Mouse (Mus musculus) adrenal gland, postnatal 14 days (tissue): ENCODE results near the gene Mvb12b. TPM values are rescaled to one million over a fixed set of nuclear protein-coding genes. Genes with fewer than 3 reads are reported as not detected.

Experiments used
- DNase-seq: peaks from one replicate; pipeline ENCODE4 v3.0.0; 2021; ENCODE audit warnings: mixed read lengths
- total RNA-seq: library from RNA; stranded (reverse); gene quantifications from 2 replicates; pipeline ENCODE4 v1.2.3, GENCODE M21; 2021

Mvb12b gene
- total RNA-seq, 1 experiment from 2014 or later: 19.0 TPM

DNA sequence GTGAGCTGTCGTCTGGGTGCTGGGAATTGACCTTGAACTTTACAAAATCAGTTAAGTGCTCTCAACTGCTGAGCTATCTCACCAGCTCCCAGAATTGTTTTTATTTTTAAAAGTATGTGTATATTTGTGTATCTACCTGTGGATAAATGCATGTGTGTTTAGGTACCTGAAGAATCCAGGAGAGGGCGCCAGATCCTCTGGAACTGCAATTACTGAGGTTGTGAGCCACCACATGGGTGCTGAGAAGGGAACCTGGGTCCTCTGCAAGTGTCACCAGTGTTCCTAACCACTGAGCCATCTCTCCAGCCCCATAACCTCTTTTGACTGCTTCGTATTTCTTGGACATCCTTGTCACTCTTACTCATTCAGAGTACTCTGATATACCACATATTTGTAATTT lies 193.8 kb downstream of the Mvb12b start:
- no peak for DNase-seq

DNA sequence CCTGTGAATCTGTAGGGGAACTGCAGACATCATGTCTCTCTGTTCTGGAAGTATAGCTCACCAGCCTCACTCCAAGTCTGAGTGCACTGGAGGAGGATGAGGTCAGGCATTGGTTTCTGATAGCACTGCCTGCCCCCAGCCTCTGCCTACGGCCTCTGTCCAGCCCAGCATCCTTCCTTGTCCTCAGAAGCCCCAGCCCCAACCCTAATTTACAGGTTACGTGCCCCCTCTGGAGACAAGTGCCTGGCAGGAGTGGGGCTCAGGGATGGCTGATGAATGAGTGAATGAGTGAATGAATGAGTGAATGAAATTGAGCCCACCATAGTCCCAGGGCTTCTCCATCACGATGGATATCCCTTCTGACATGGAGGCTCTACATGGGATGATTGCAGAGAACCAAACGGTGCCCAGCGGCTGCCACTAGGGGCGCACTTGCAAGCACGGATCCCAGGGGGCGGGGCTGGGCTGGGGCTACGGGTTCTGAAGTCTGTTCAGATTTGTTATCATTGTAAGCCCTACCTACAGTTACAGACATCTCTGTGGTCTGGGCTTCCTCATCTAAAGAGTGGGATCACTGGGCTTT lies 197.8 kb downstream of the Mvb12b start:
- peak; percentile 80 for DNase-seq

DNA sequence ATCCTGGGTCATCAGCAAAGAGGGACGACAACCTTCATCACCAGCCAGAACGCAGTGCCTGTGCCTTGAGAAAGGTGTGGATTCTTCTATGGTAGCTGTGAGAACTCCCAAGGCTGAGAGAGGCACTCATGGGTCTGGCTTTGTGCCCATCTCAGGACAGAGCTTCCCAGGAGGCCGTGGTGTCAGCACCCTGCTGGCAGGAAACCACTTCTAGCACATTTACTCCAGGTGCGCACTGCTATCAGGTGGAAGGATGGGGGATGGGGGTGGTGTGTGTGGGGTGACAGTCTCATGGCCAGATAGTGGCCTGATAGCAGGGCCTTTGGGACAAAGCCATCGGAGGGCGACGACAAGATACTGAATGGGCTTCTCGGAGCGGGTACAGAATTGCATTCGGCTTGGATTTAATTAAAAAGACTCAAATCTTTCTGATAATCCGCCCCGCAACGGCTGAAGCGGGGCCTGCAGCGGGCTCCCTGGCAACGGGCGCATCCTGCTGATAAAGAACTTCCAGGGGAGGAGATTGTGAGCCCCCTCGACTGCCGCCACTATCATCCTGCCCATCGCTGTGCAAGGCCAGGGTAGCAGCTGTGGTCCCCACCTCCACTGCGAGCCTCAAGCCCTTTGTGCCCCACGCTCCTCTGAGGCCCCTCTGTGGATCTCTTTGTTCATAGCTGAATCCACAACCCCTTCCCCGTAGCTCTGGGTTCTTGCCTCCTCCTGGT lies 198.4 kb downstream of the Mvb12b start:
- no peak for DNase-seq

DNA sequence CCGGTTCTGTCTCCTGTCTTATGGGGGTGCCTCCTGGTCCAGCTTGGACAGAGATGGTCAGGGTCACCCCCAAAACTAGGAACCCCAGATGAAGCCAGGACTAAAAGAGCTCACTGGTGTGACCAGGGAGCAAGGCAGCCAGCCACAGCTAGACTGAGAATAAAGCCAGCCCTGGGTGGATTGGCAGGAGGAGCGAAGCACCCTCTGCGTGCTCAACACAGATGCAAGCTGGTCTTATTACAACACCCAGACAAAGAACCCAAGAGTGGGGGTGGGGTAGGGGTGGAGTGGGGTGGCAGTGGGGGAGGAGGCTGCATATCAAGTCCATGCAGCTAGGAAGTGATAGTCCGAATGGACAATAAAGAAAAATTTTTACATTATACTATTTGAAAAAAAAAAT lies 204.2 kb downstream of the Mvb12b start:
- DNase-seq: no peak

DNA sequence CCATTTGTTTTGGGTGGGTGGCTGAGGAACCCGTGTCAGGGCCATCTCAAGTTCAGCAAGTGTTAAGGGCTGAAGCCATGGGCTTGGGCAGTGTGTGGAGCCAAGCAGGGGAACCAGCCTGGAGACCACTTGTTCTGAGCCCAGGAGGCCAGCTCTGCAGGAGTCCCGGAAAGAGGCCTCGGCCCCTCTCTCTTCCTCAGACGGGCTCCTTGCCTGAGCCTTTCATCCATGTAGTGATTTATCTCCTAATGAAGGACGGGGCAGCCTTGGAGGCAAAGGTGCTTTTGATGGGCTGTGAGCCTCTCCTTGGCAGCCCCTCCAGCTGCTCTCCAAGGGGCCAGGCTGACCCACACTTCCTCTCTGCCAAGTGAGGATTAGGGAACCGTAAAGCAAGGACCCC lies 204.7 kb downstream of the Mvb12b start:
- DNase-seq: peak; percentile 28

DNA sequence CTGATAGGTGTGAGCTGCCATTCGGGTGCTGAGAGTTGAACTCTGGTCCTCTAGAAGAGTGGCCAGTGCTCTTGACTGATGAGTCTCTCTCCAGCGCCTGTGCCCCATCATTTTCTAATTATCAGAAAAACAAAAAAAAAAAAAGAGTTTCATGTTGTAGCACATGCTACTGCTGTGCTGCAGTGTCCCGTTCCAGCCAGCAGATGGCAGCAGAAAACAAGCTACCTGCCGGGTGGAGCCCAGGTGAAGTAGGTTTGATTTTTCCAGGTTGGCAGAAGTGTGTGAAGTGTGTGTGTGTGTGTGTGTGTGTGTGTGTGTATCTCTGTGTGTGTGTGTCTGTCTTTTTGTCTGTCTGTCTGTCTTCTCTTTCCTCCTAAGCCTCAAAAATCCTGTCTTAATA lies 205.5 kb downstream of the Mvb12b start:
- peak; percentile 82 for DNase-seq

Other genes with a start within 250 kb of the Mvb12b start
- not detected in 2 replicates for gene Lmx1b, start 247.4 kb downstream of the Mvb12b start, total RNA-seq